In the genomic region with DNA sequence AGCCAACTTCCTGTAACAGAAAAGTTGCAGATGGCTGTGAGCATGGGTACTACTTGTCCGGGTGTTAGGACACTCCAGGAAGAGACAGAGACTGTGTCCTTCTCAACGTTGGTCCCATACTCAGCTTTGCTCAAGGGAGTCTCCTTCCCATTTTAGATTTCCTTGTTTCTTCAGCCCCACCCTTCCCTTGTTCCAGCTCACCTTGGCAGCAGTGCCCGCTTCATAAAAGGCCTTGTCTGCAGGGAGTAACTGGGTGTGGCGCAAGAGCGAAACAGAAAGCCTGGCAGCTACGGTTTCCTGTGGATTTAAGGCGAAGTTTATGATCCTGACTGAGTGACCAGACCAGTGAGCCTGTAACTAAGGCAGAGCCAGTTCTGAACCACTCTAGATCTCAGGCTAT, we compare ENCODE assay signal across 10 mouse cellular contexts. TPM values are rescaled to one million over a fixed set of nuclear protein-coding genes. Genes with fewer than 3 reads are reported as not detected.
A peak's percentile ranks its signal among the peaks of the same experiment; 100 is the strongest.
DNase-seq lines count a peak whose midpoint lies in the region; ATAC-seq and TF ChIP-seq lines count a peak whose summit lies in the region.
"Had no signal": no experiment of that assay in that cellular context is flagged by ENCODE, and none has a peak within 500 bp of the region (broad histone marks: within the 10 kb centered on the region; RNA-seq: fewer than 3 reads in every experiment).

No protein-coding gene starts in this region.

- peaks cover 27% of the 10 kb centered on the region for H3K36me3 ChIP-seq in liver, postnatal 0 days (replicated peaks; ENCODE audit: insufficient read depth, low read length)
- H3K36me3 ChIP-seq in liver, embryonic 12.5 days: peaks cover 57% of the 10 kb centered on the region
- peaks cover 8% of the 10 kb centered on the region for H3K36me3 ChIP-seq in heart, adult 2 months (ENCODE audit: control insufficient read depth, insufficient read depth, low read length)
- peaks cover 31% of the 10 kb centered on the region for H3K36me3 ChIP-seq in stomach, embryonic 15.5 days

- H3K27ac ChIP-seq in liver, postnatal 0 days (ENCODE audit: low read depth): 0 out of 2 replicates have a peak overlapping the region, but pooled peaks have one; percentile 3
- H3K27ac ChIP-seq in liver, embryonic 12.5 days: no peak overlapping the region
- H3K27ac ChIP-seq in heart, adult 2 months: peak overlapping the region; percentile 73
- peak overlapping the region; percentile 70 for H3K27ac ChIP-seq in stomach, embryonic 15.5 days
- H3K27ac ChIP-seq: liver, embryonic 14.5 days had no signal

- no peak overlapping the region for H3K4me3 ChIP-seq in liver, postnatal 0 days (ENCODE audit: low read depth, low read length)
- H3K4me3 ChIP-seq in liver, embryonic 12.5 days: no peak overlapping the region
- peak overlapping the region; percentile 7; the same call in 1 of the 2 replicates for H3K4me3 ChIP-seq in heart, adult 2 months
- H3K4me3 ChIP-seq in stomach, embryonic 15.5 days (replicated peaks): no peak overlapping the region
- H3K4me3 ChIP-seq: erythroblast, embryonic 14.5 days had no signal

- no peak for TF ChIP-seq CTCF in liver, postnatal 0 days (IDR thresholded peaks at IDR 0.05; ENCODE audit: low read depth)
- TF ChIP-seq CTCF in heart, adult 2 months (IDR thresholded peaks at IDR 0.05): no peak

- no peak for TF ChIP-seq EP300 in liver, postnatal 0 days (IDR thresholded peaks at IDR 0.05; ENCODE audit: low read depth)
- TF ChIP-seq EP300 in heart, adult 2 months (IDR thresholded peaks at IDR 0.05; ENCODE audit: insufficient read depth, low read depth, low read length): no peak

- 58% methylated on average over 7 of the region's 7 CpGs for WGBS in liver, postnatal 0 days (ENCODE audit: insufficient replicate concordance)
- WGBS in liver, embryonic 12.5 days (ENCODE audit: insufficient replicate concordance): 68% methylated on average over 7 of the region's 7 CpGs
- 35% methylated on average over 7 of the region's 7 CpGs for WGBS in heart, adult 2 months
- 66% methylated on average over 7 of the region's 7 CpGs for WGBS in stomach, embryonic 15.5 days

- H3K9me3 ChIP-seq in liver, postnatal 0 days (ENCODE audit: low read length): no peaks in the 10 kb centered on the region
- H3K9me3 ChIP-seq in liver, embryonic 12.5 days (replicated peaks): no peaks in the 10 kb centered on the region
- no peaks in the 10 kb centered on the region for H3K9me3 ChIP-seq in stomach, embryonic 15.5 days

- H3K27me3 ChIP-seq in liver, postnatal 0 days (ENCODE audit: insufficient read depth, low read length): no peaks in the 10 kb centered on the region
- H3K27me3 ChIP-seq in liver, embryonic 12.5 days (replicated peaks): no peaks in the 10 kb centered on the region
- H3K27me3 ChIP-seq in heart, adult 2 months (ENCODE audit: control insufficient read depth, insufficient read depth, low read length): no peaks in the 10 kb centered on the region
- no peaks in the 10 kb centered on the region for H3K27me3 ChIP-seq in stomach, embryonic 15.5 days (replicated peaks)

- peaks cover 4% of the 10 kb centered on the region for H3K4me1 ChIP-seq in liver, postnatal 0 days (ENCODE audit: insufficient read depth)
- H3K4me1 ChIP-seq in liver, embryonic 12.5 days: peaks cover 27% of the 10 kb centered on the region
- peaks cover 16% of the 10 kb centered on the region for H3K4me1 ChIP-seq in heart, adult 2 months (ENCODE audit: control insufficient read depth, insufficient read depth, low read length)
- peaks cover 16% of the 10 kb centered on the region for H3K4me1 ChIP-seq in stomach, embryonic 15.5 days

- H3K4me2 ChIP-seq in liver, postnatal 0 days (ENCODE audit: low read depth, low read length): no peak overlapping the region
- no peak overlapping the region for H3K4me2 ChIP-seq in liver, embryonic 12.5 days
- H3K4me2 ChIP-seq in stomach, embryonic 15.5 days: peak overlapping the region; percentile 52

- intact Hi-C loops in heart, adult 2 months (cut with DNase I): no loop called here

- H3K79me2 ChIP-seq in heart, adult 2 months (replicated peaks; ENCODE audit: control insufficient read depth, insufficient read depth, low read length): no peaks in the 10 kb centered on the region

- no peak overlapping the region for H3K9ac ChIP-seq in liver, postnatal 0 days (replicated peaks)
- H3K9ac ChIP-seq in liver, embryonic 12.5 days: no peak overlapping the region
- H3K9ac ChIP-seq in heart, adult 2 months (ENCODE audit: low read depth, low read length): no peak overlapping the region
- no peak overlapping the region for H3K9ac ChIP-seq in stomach, embryonic 15.5 days
- H3K9ac ChIP-seq: liver, embryonic 14.5 days had no signal

- TF ChIP-seq POLR2A in heart, adult 2 months (IDR thresholded peaks at IDR 0.05; ENCODE audit: insufficient read depth, low read depth, low read length): peak; percentile 52; the same call in 1 of the 2 replicates

- DNase-seq in liver, postnatal 0 days: no peak
- DNase-seq in heart, adult 2 months: peak; percentile 56 to 72
- DNase-seq in kidney, postnatal 10 days: peak; percentile 42
- no peak for DNase-seq in Muller cell, postnatal 12 days (ENCODE audit: inconsistent ontology term)
- no peak for DNase-seq in cerebellum, adult 9-11 months
- DNase-seq in natural killer cell, adult 2 months (ENCODE audit: low spot score in 2 of 2): no peak

- ATAC-seq in liver, postnatal 0 days: no peak
- ATAC-seq in liver, embryonic 12.5 days: no peak
- ATAC-seq in stomach, embryonic 15.5 days (ENCODE audit: insufficient read depth, low FRiP score, low read depth): peak; percentile 36

RNA-seq across cellular contexts. Expression of a gene that starts 3.0 kb away (rescaled TPM):
- 6.5 and 7.5 TPM in 2 replicates for polyA plus RNA-seq in liver, postnatal 0 days (2015; fragmentation: Nextera tagmentation; extraction: Ambion mirVana)
- 4.6 and 6.1 TPM in 2 replicates for polyA plus RNA-seq in liver, embryonic 12.5 days (2016; fragmentation: Nextera tagmentation; extraction: Ambion mirVana)
- 1 to 10 TPM; 1.2 to 1.5 TPM for total RNA-seq in heart, adult 2 months (2021)
- polyA plus RNA-seq in heart, adult 2 months (2012; rRNA removed): 6.4 and 7.2 TPM in 2 replicates
- 65.4 and 66.6 TPM in 2 replicates for polyA plus RNA-seq in stomach, embryonic 15.5 days (2015; fragmentation: Nextera tagmentation; extraction: Ambion mirVana)

RNA-seq across cellular contexts. Expression of a gene that starts 13.4 kb away (rescaled TPM):
- 0.28 TPM in 1 of 2 replicates, not detected in the other for polyA plus RNA-seq in liver, postnatal 0 days (2015; fragmentation: Nextera tagmentation; extraction: Ambion mirVana)
- polyA plus RNA-seq in liver, embryonic 12.5 days (2016; fragmentation: Nextera tagmentation; extraction: Ambion mirVana): not detected in 2 replicates
- total RNA-seq in heart, adult 2 months (2021): not detected
- polyA plus RNA-seq in heart, adult 2 months (2012; rRNA removed): 0.31 TPM in 1 of 2 replicates, not detected in the other
- polyA plus RNA-seq in stomach, embryonic 15.5 days (2015; fragmentation: Nextera tagmentation; extraction: Ambion mirVana): 0.44 and 0.53 TPM in 2 replicates
- polyA plus RNA-seq: erythroblast, embryonic 14.5 days had no signal

RNA-seq across cellular contexts. Expression of a gene that starts 13.8 kb away (rescaled TPM):
- polyA plus RNA-seq in liver, postnatal 0 days (2015; fragmentation: Nextera tagmentation; extraction: Ambion mirVana): 42.9 and 43.0 TPM in 2 replicates
- 60.1 and 64.8 TPM in 2 replicates for polyA plus RNA-seq in liver, embryonic 12.5 days (2016; fragmentation: Nextera tagmentation; extraction: Ambion mirVana)
- 10 to 100 TPM; 75.9 to 80.3 TPM for total RNA-seq in heart, adult 2 months (2021)
- polyA plus RNA-seq in heart, adult 2 months (2012; rRNA removed): 151 and 165 TPM in 2 replicates
- polyA plus RNA-seq in stomach, embryonic 15.5 days (2015; fragmentation: Nextera tagmentation; extraction: Ambion mirVana): 140 and 141 TPM in 2 replicates

RNA-seq across cellular contexts. Expression of a gene that starts 34.0 kb away (rescaled TPM):
- polyA plus RNA-seq in liver, postnatal 0 days (2015; fragmentation: Nextera tagmentation; extraction: Ambion mirVana): 49.4 and 56.9 TPM in 2 replicates
- polyA plus RNA-seq in liver, embryonic 12.5 days (2016; fragmentation: Nextera tagmentation; extraction: Ambion mirVana): 195 and 204 TPM in 2 replicates
- total RNA-seq in heart, adult 2 months (2021): 10 to 100 TPM; 51.1 to 60.8 TPM
- 26.6 and 35.1 TPM in 2 replicates for polyA plus RNA-seq in heart, adult 2 months (2012; rRNA removed)
- polyA plus RNA-seq in stomach, embryonic 15.5 days (2015; fragmentation: Nextera tagmentation; extraction: Ambion mirVana): 124 and 125 TPM in 2 replicates

RNA-seq across cellular contexts. Expression of a gene that starts 36.5 kb away (rescaled TPM):
- 2.3 and 2.7 TPM in 2 replicates for polyA plus RNA-seq in liver, postnatal 0 days (2015; fragmentation: Nextera tagmentation; extraction: Ambion mirVana)
- polyA plus RNA-seq in liver, embryonic 12.5 days (2016; fragmentation: Nextera tagmentation; extraction: Ambion mirVana): 8.7 and 10.3 TPM in 2 replicates
- 10 to 100 TPM; 37.2 to 42.9 TPM for total RNA-seq in heart, adult 2 months (2021)
- 28.0 and 30.2 TPM in 2 replicates for polyA plus RNA-seq in heart, adult 2 months (2012; rRNA removed)
- 27.2 and 31.1 TPM in 2 replicates for polyA plus RNA-seq in stomach, embryonic 15.5 days (2015; fragmentation: Nextera tagmentation; extraction: Ambion mirVana)

Comparison
In these comparisons a context has a peak if more than half of its experiments do, and no peak if none do; other contexts are left out.
1. DNase-seq: peak in heart, adult 2 months (2 of 2) and kidney, postnatal 10 days (single experiment); none in liver, postnatal 0 days (single experiment), Muller cell, postnatal 12 days (single experiment), cerebellum, adult 9-11 months (single experiment) and natural killer cell, adult 2 months (0 of 2).